Mouse (Mus musculus) limb, embryonic 12.5 days (tissue): ENCODE results near the gene Zfp592. TPM values are rescaled to one million over a fixed set of nuclear protein-coding genes. Genes with fewer than 3 reads are reported as not detected.
A peak's percentile ranks its signal among the peaks of the same experiment; 100 is the strongest.

Experiments
- ATAC-seq: fragments of 200-750 bp; cut with Nextera tagmentation; 2 replicates; pipeline ENCODE4 v1.8.0; 2017; ENCODE audit warnings: low read depth, moderate TSS enrichment; ENCODE audit not compliant: insufficient number of reproducible peaks, insufficient read depth, low FRiP score, low TSS enrichment
- H3K27ac ChIP-seq: fragments of 300-500 bp; sonication (generic); 2 replicates; pipeline ENCODE4 v1.5.1; 2016; ENCODE audit warnings: mild to moderate bottlenecking, moderate library complexity
- H3K27me3 ChIP-seq: fragments of 300-500 bp; sonication (generic); 2 replicates; pipeline ENCODE4 v1.6.1; 2016; ENCODE audit warnings: mild to moderate bottlenecking, moderate library complexity
- H3K36me3 ChIP-seq: fragments of 300-500 bp; sonication (generic); 2 replicates; pipeline ENCODE4 v1.6.1; 2016; ENCODE audit warnings: mild to moderate bottlenecking, moderate library complexity
- H3K4me1 ChIP-seq: fragments of 300-500 bp; sonication (generic); replicated peaks from 2 replicates; pipeline ENCODE4 v1.6.1; 2016
- H3K4me2 ChIP-seq: fragments of 300-500 bp; sonication (generic); 2 replicates; pipeline ENCODE4 v1.6.1; 2016; ENCODE audit warnings: mild to moderate bottlenecking, moderate library complexity
- H3K4me3 ChIP-seq: fragments of 300-500 bp; sonication (generic); replicated peaks from 2 replicates; pipeline ENCODE4 v1.5.1; 2016; ENCODE audit warnings: mild to moderate bottlenecking
- H3K9ac ChIP-seq: fragments of 300-500 bp; sonication (generic); replicated peaks from 2 replicates; pipeline ENCODE4 v1.6.1; 2016; ENCODE audit warnings: mild to moderate bottlenecking, moderate library complexity
- H3K9me3 ChIP-seq: fragments of 300-500 bp; sonication (generic); 2 replicates; pipeline ENCODE4 v1.6.1; 2016; ENCODE audit warnings: mild to moderate bottlenecking, moderate library complexity
- WGBS: fragments of 180-500 bp; shearing (Covaris S2); methylation state at CpG from one replicate; pipeline ENCODE4 v1.1.7; 2016; 5-methylcytosine and 5-hydroxymethylcytosine counted together
- polyA plus RNA-seq: library from polyadenylated mRNA; unstranded; fragments of >200 nt; fragmentation: Nextera tagmentation; extraction: Ambion mirVana; gene quantifications from 2 replicates; pipeline ENCODE4 v1.2.1, GENCODE M21; 2016

Zfp592 gene
- polyA plus RNA-seq, 1 experiment from 2014 or later: 11.3 TPM

- Histone ChIP-seq H3K27me3 (no peaks in the 10 kb centered on the region), H3K9ac (peak overlapping the region; percentile 99), H3K4me2 (peak overlapping the region; percentile 87), H3K36me3 (0 out of 2 replicates have a peak, but pooled peaks cover 2% of the 10 kb centered on the region), H3K9me3 (no peaks in the 10 kb centered on the region), H3K4me1 (peaks cover 30% of the 10 kb centered on the region), H3K4me3 (peak overlapping the region; percentile 91), H3K27ac (peak overlapping the region; percentile 97; the same call in 1 of the 2 replicates)
- ATAC-seq: no peak
- WGBS: 26% methylated on average over 6 of the region's 6 CpGs
These were observed 1.2 kb downstream of the Zfp592 start for GRCm38 (mm10) chr7:80994663-80995005.

- Histone ChIP-seq H3K9me3 (no peaks in the 10 kb centered on the region), H3K36me3 (no peaks in the 10 kb centered on the region), H3K27ac (no peak overlapping the region), H3K27me3 (no peaks in the 10 kb centered on the region), H3K4me1 (peaks cover 30% of the 10 kb centered on the region), H3K4me2 (peak overlapping the region; percentile 87), H3K4me3 (peak overlapping the region; percentile 91; the same call in 1 of the 2 replicates), H3K9ac (no peak overlapping the region)
- 51% methylated on average over 3 of the region's 3 CpGs for WGBS
- ATAC-seq: no peak
These were observed 2.0 kb downstream of the Zfp592 start for GRCm38 (mm10) chr7:80995266-80996146.

GRCm38 (mm10) chr7:80997776-80998175 is 4.3 kb downstream of the Zfp592 start:
- Histone ChIP-seq H3K9me3 (no peaks in the 10 kb centered on the region), H3K27me3 (no peaks in the 10 kb centered on the region), H3K4me1 (peaks cover 18% of the 10 kb centered on the region), H3K27ac (no peak overlapping the region), H3K36me3 (no peaks in the 10 kb centered on the region), H3K4me3 (no peak overlapping the region), H3K9ac (no peak overlapping the region), H3K4me2 (no peak overlapping the region)
- ATAC-seq: no peak
- 64% methylated on average over 6 of the region's 6 CpGs for WGBS

- no peaks in the 10 kb centered on the region for H3K27me3 ChIP-seq
- H3K9me3 ChIP-seq: no peaks in the 10 kb centered on the region
- no peak for ATAC-seq
- H3K36me3 ChIP-seq: no peaks in the 10 kb centered on the region
- no peak overlapping the region for H3K27ac ChIP-seq
- H3K4me3 ChIP-seq: no peak overlapping the region
- H3K9ac ChIP-seq: no peak overlapping the region
- H3K4me2 ChIP-seq: no peak overlapping the region
- 91% methylated on average over 2 of the region's 2 CpGs for WGBS
- H3K4me1 ChIP-seq: peaks cover 14% of the 10 kb centered on the region
These were observed 6.1 kb downstream of the Zfp592 start for GRCm38 (mm10) chr7:80999536-80999935.

GRCm38 (mm10) chr7:81001844-81002243 is 8.4 kb downstream of the Zfp592 start:
- ATAC-seq: no peak
- H3K9ac ChIP-seq: no peak overlapping the region
- H3K9me3 ChIP-seq: no peaks in the 10 kb centered on the region
- no peaks in the 10 kb centered on the region for H3K27me3 ChIP-seq
- no peaks in the 10 kb centered on the region for H3K4me1 ChIP-seq
- no peaks in the 10 kb centered on the region for H3K36me3 ChIP-seq
- H3K4me2 ChIP-seq: no peak overlapping the region
- WGBS: 94% methylated on average over 5 of the region's 5 CpGs
- no peak overlapping the region for H3K4me3 ChIP-seq
- no peak overlapping the region for H3K27ac ChIP-seq

GRCm38 (mm10) chr7:81004556-81005079 is 11.1 kb downstream of the Zfp592 start:
- H3K4me3 ChIP-seq: no peak overlapping the region
- no peaks in the 10 kb centered on the region for H3K9me3 ChIP-seq
- H3K27me3 ChIP-seq: no peaks in the 10 kb centered on the region
- H3K36me3 ChIP-seq: peaks cover 7% of the 10 kb centered on the region
- ATAC-seq: no peak
- no peak overlapping the region for H3K9ac ChIP-seq
- H3K27ac ChIP-seq: no peak overlapping the region
- 65% methylated on average over 3 of the region's 3 CpGs for WGBS
- no peak overlapping the region for H3K4me2 ChIP-seq
- no peaks in the 10 kb centered on the region for H3K4me1 ChIP-seq

- Histone ChIP-seq H3K4me2 (no peak overlapping the region), H3K4me1 (no peaks in the 10 kb centered on the region), H3K9ac (no peak overlapping the region), H3K36me3 (peaks cover 20% of the 10 kb centered on the region), H3K9me3 (no peaks in the 10 kb centered on the region), H3K27me3 (no peaks in the 10 kb centered on the region), H3K27ac (no peak overlapping the region), H3K4me3 (no peak overlapping the region)
- 68% methylated on average over 1 of the region's 1 CpGs for WGBS
- no peak for ATAC-seq
These were observed 12.5 kb downstream of the Zfp592 start for GRCm38 (mm10) chr7:81005969-81006368.

GRCm38 (mm10) chr7:81008285-81008684 is 14.8 kb downstream of the Zfp592 start:
- Histone ChIP-seq H3K9ac (no peak overlapping the region), H3K27me3 (no peaks in the 10 kb centered on the region), H3K4me1 (no peaks in the 10 kb centered on the region), H3K27ac (no peak overlapping the region), H3K4me3 (no peak overlapping the region), H3K36me3 (peaks cover 40% of the 10 kb centered on the region), H3K4me2 (no peak overlapping the region), H3K9me3 (no peaks in the 10 kb centered on the region)
- no peak for ATAC-seq
- 79% methylated on average over 3 of the region's 3 CpGs for WGBS

- no peak overlapping the region for H3K27ac ChIP-seq
- H3K4me1 ChIP-seq: no peaks in the 10 kb centered on the region
- no peak for ATAC-seq
- no peaks in the 10 kb centered on the region for H3K9me3 ChIP-seq
- H3K9ac ChIP-seq: no peak overlapping the region
- H3K36me3 ChIP-seq: peaks cover 46% of the 10 kb centered on the region
- 98% methylated on average over 3 of the region's 3 CpGs for WGBS
- H3K4me3 ChIP-seq: no peak overlapping the region
- H3K27me3 ChIP-seq: no peaks in the 10 kb centered on the region
- H3K4me2 ChIP-seq: no peak overlapping the region
These were observed 18.1 kb downstream of the Zfp592 start for GRCm38 (mm10) chr7:81011576-81011975.

- Histone ChIP-seq H3K36me3 (peaks cover 51% of the 10 kb centered on the region), H3K4me1 (no peaks in the 10 kb centered on the region), H3K9ac (no peak overlapping the region), H3K27me3 (no peaks in the 10 kb centered on the region), H3K4me3 (no peak overlapping the region), H3K9me3 (no peaks in the 10 kb centered on the region), H3K27ac (no peak overlapping the region), H3K4me2 (no peak overlapping the region)
- WGBS: 81% methylated on average over 11 of the region's 11 CpGs
- no peak for ATAC-seq
These were observed 26.8 kb downstream of the Zfp592 start for GRCm38 (mm10) chr7:81020307-81020706.

- H3K4me1 ChIP-seq: no peaks in the 10 kb centered on the region
- no peaks in the 10 kb centered on the region for H3K27me3 ChIP-seq
- peaks cover 72% of the 10 kb centered on the region for H3K36me3 ChIP-seq
- no peaks in the 10 kb centered on the region for H3K9me3 ChIP-seq
- ATAC-seq: no peak
- no peak overlapping the region for H3K4me3 ChIP-seq
- no peak overlapping the region for H3K9ac ChIP-seq
- H3K4me2 ChIP-seq: no peak overlapping the region
- H3K27ac ChIP-seq: no peak overlapping the region
These were observed 29.2 kb downstream of the Zfp592 start for GRCm38 (mm10) chr7:81022731-81023130.
